Mouse (Mus musculus) brain, embryonic 14.5 days (tissue): Measurements from ENCODE around the gene Mageb18. TPM values are rescaled to one million over a fixed set of nuclear protein-coding genes. Genes with fewer than 3 reads are reported as not detected.

Experiments used
- DNase-seq: peaks from one replicate; pipeline ENCODE4 v3.0.0-alpha.2; 2011; ENCODE audit warnings: low read depth
- CTCF ChIP-seq: fragments of 200-500 bp; IDR thresholded peaks from 2 replicates; pipeline ENCODE4 v1.5.1; 2012; ENCODE audit warnings: inconsistent platforms, mild to moderate bottlenecking, moderate library complexity, borderline replicate concordance; ENCODE audit not compliant: insufficient read depth, insufficient read length; ENCODE audit errors: extremely low read depth
- POLR2A ChIP-seq: fragments of 200-500 bp; IDR thresholded peaks from 2 replicates; pipeline ENCODE4 v1.6.1; 2012; ENCODE audit warnings: mild to moderate bottlenecking, inconsistent platforms, borderline replicate concordance; ENCODE audit not compliant: poor library complexity, insufficient read depth, insufficient read length, severe bottlenecking; ENCODE audit errors: extremely low read depth
- polyA plus RNA-seq: library from polyadenylated mRNA; depleted of rRNA; stranded (reverse); fragments of >200 nt; gene quantifications from 2 replicates; pipeline ENCODE4 v1.2.3, GENCODE M21; 2012; rRNA removed

The Mageb18 gene
- polyA plus RNA-seq, 1 experiment = not detected

- no peak for TF ChIP-seq POLR2A
- TF ChIP-seq CTCF = no peak
- peak; percentile 26 for DNase-seq
Observed at GRCm38 (mm10) chrX:92333459-92333858, 265.9 kb downstream of the Mageb18 start.

- TF ChIP-seq CTCF (no peak), POLR2A (no peak)
- peak; percentile 55 for DNase-seq
Observed at GRCm38 (mm10) chrX:92323599-92323998, 275.8 kb downstream of the Mageb18 start.

- DNase-seq = peak; percentile 33
- TF ChIP-seq POLR2A = no peak
- no peak for TF ChIP-seq CTCF
Observed at GRCm38 (mm10) chrX:92280619-92281018, 318.8 kb downstream of the Mageb18 start.

Other genes with a start within 250 kb of the Mageb18 start
- not detected in 2 replicates for gene Gm5941, start 109.6 kb downstream of the Mageb18 start, polyA plus RNA-seq